In the genomic region with DNA sequence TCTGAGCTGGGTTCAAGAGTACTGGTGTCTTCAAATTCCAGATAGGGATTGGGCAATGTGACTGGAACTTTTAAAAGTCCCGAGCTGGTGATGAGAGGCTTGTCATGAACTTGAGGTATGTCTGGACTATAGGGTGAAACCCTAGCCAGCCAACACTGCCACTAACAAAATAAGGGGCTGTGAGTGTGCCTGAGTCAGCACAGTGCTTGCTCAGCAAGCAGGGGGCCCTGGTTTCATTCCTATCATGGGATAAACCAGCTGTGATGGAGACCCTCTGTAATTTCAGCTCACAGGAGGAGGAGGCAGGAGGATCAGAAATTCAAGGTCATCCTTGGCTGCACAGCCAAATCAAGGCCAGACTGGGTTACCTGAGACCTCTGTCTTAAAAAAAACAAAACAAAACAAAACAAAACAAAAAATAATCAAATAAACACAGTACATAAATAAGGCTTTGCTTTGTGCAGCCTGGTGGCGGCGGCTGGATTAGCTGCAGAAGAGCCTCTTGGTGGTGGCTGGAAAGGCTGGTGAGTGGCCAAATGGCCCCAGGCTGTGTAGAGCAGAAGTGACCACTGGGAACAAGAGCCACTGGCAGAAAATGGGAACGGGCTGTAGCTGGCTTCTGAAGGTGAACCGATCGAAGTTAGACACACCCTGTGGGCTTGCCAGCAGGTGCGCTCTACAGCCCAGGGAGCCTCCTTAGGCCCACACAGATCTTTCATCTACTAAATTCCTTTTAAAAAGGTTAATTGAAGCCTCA, we compare ENCODE assay signal across 14 mouse cellular contexts. TPM values are rescaled to one million over a fixed set of nuclear protein-coding genes. Genes with fewer than 3 reads are reported as not detected.
DNase-seq lines count a peak whose midpoint lies in the region; ATAC-seq and TF ChIP-seq lines count a peak whose summit lies in the region.
"Had no signal": no experiment of that assay in that cellular context is flagged by ENCODE, and none has a peak within 500 bp of the region (broad histone marks: within the 10 kb centered on the region; RNA-seq: fewer than 3 reads in every experiment).

No protein-coding gene starts in this region.

- no peak overlapping the region for H3K9ac ChIP-seq in lung, embryonic 14.5 days
- H3K9ac ChIP-seq: forebrain, embryonic 15.5 days; hindbrain, embryonic 15.5 days had no signal

- H3K36me3 ChIP-seq in heart, embryonic 10.5 days = 0 out of 2 replicates have a peak, but pooled peaks cover 2% of the 10 kb centered on the region
- no peaks in the 10 kb centered on the region for H3K36me3 ChIP-seq in lung, embryonic 14.5 days (ENCODE audit: insufficient read depth)
- no peaks in the 10 kb centered on the region for H3K36me3 ChIP-seq in embryonic facial prominence, embryonic 10.5 days (replicated peaks)
- H3K36me3 ChIP-seq: forebrain, embryonic 15.5 days; hindbrain, embryonic 15.5 days had no signal

- H3K4me3 ChIP-seq in heart, embryonic 10.5 days = peak overlapping the region; percentile 20; the same call in 1 of the 2 replicates
- H3K4me3 ChIP-seq in lung, embryonic 14.5 days (ENCODE audit: low read depth, low read length) = no peak overlapping the region
- H3K4me3 ChIP-seq in embryonic facial prominence, embryonic 10.5 days = peak overlapping the region; percentile 40
- H3K4me3 ChIP-seq: forebrain, embryonic 15.5 days; hindbrain, embryonic 15.5 days had no signal

- TF ChIP-seq CTCF in lung, embryonic 14.5 days (IDR thresholded peaks at IDR 0.05; ENCODE audit: low read depth) = no peak

- DNase-seq in heart, embryonic 10.5 days (ENCODE audit: low spot score) = no peak
- DNase-seq in heart, postnatal 36 days = no peak
- DNase-seq in lung, embryonic 14.5 days = no peak
- no peak for DNase-seq in lung, postnatal 10 days
- no peak for DNase-seq in embryonic facial prominence, embryonic 10.5 days (ENCODE audit: low spot score)
- peak; percentile 64 to 83 for DNase-seq in kidney, postnatal 25 days
- no peak for DNase-seq in frontal cortex, postnatal 14 days (ENCODE audit: low spot score in 2 of 2)
- no peak for DNase-seq in spleen, postnatal 10 days (ENCODE audit: low spot score in 2 of 2)
- DNase-seq: B cell, adult 2 months; cerebellum, postnatal 25 days had no signal

- H3K27me3 ChIP-seq in heart, embryonic 10.5 days (ENCODE audit: insufficient read depth, poor library complexity, severe bottlenecking) = peaks cover 4% of the 10 kb centered on the region; the same call in 1 of the 2 replicates
- H3K27me3 ChIP-seq in lung, embryonic 14.5 days (ENCODE audit: insufficient read depth, low read length) = no peaks in the 10 kb centered on the region
- peaks cover 12% of the 10 kb centered on the region for H3K27me3 ChIP-seq in embryonic facial prominence, embryonic 10.5 days (replicated peaks; ENCODE audit: low read depth, poor library complexity, severe bottlenecking)

- ATAC-seq in lung, embryonic 14.5 days (ENCODE audit: insufficient read depth) = peak; percentile 19; the same call in 1 of the 2 replicates
- ATAC-seq: forebrain, embryonic 15.5 days had no signal

- 70% methylated on average over 7 of the region's 7 CpGs for WGBS in heart, embryonic 10.5 days
- 78% methylated on average over 7 of the region's 7 CpGs for WGBS in lung, embryonic 14.5 days
- WGBS in embryonic facial prominence, embryonic 10.5 days = 65% methylated on average over 7 of the region's 7 CpGs

- H3K9me3 ChIP-seq in heart, embryonic 10.5 days = 0 out of 2 replicates have a peak, but pooled peaks cover 4% of the 10 kb centered on the region
- no peaks in the 10 kb centered on the region for H3K9me3 ChIP-seq in lung, embryonic 14.5 days (ENCODE audit: low read depth, low read length)
- H3K9me3 ChIP-seq in embryonic facial prominence, embryonic 10.5 days = peaks cover 9% of the 10 kb centered on the region; the same call in 1 of the 2 replicates
- H3K9me3 ChIP-seq: forebrain, embryonic 15.5 days; hindbrain, embryonic 15.5 days had no signal

- peak overlapping the region; percentile 88 for H3K27ac ChIP-seq in heart, embryonic 10.5 days
- H3K27ac ChIP-seq in lung, embryonic 14.5 days (ENCODE audit: low read depth) = no peak overlapping the region
- peak overlapping the region; percentile 85 for H3K27ac ChIP-seq in embryonic facial prominence, embryonic 10.5 days (replicated peaks)
- H3K27ac ChIP-seq: forebrain, embryonic 15.5 days; hindbrain, embryonic 15.5 days had no signal

- no peak overlapping the region for H3K4me2 ChIP-seq in lung, embryonic 14.5 days
- H3K4me2 ChIP-seq: forebrain, embryonic 15.5 days; hindbrain, embryonic 15.5 days had no signal

- peaks cover 38% of the 10 kb centered on the region for H3K4me1 ChIP-seq in heart, embryonic 10.5 days
- peaks cover 6% of the 10 kb centered on the region; the same call in 1 of the 2 replicates for H3K4me1 ChIP-seq in lung, embryonic 14.5 days (ENCODE audit: insufficient read depth)
- peaks cover 46% of the 10 kb centered on the region for H3K4me1 ChIP-seq in embryonic facial prominence, embryonic 10.5 days

- intact Hi-C loops in heart, postnatal 36 days (cut with DNase I) = no loop called here

RNA-seq across cellular contexts. Expression of gene Gprc5c, which starts 6.3 kb away (rescaled TPM):
- polyA plus RNA-seq in heart, embryonic 10.5 days (2016; fragmentation: Nextera tagmentation; extraction: Ambion mirVana) = 36.6 and 46.3 TPM in 2 replicates
- 10 to 100 TPM; 10.2 to 11.2 TPM for total RNA-seq in heart, postnatal 36 days (2021)
- 34.7 and 39.2 TPM in 2 replicates for polyA plus RNA-seq in lung, embryonic 14.5 days (2014; fragmentation: Nextera tagmentation; extraction: Ambion mirVana)
- 62.2 and 62.5 TPM in 2 replicates for polyA plus RNA-seq in embryonic facial prominence, embryonic 10.5 days (2016; fragmentation: Nextera tagmentation; extraction: Ambion mirVana)

RNA-seq across cellular contexts. Expression of gene Cd300a, which starts 45.2 kb away (rescaled TPM):
- polyA plus RNA-seq in heart, embryonic 10.5 days (2016; fragmentation: Nextera tagmentation; extraction: Ambion mirVana) = 0.46 and 0.62 TPM in 2 replicates
- 1 to 10 TPM; 1.6 to 1.8 TPM for total RNA-seq in heart, postnatal 36 days (2021)
- 0.75 and 1.7 TPM in 2 replicates for polyA plus RNA-seq in lung, embryonic 14.5 days (2014; fragmentation: Nextera tagmentation; extraction: Ambion mirVana)
- polyA plus RNA-seq in embryonic facial prominence, embryonic 10.5 days (2016; fragmentation: Nextera tagmentation; extraction: Ambion mirVana) = 1.1 and 1.8 TPM in 2 replicates

RNA-seq across cellular contexts. Expression of gene Gpr142, which starts 45.9 kb away (rescaled TPM):
- polyA plus RNA-seq in heart, embryonic 10.5 days (2016; fragmentation: Nextera tagmentation; extraction: Ambion mirVana) = not detected in 2 replicates
- total RNA-seq in heart, postnatal 36 days (2021) = not detected
- 0.28 TPM in 1 of 2 replicates, not detected in the other for polyA plus RNA-seq in lung, embryonic 14.5 days (2014; fragmentation: Nextera tagmentation; extraction: Ambion mirVana)
- polyA plus RNA-seq in embryonic facial prominence, embryonic 10.5 days (2016; fragmentation: Nextera tagmentation; extraction: Ambion mirVana) = 0.18 TPM in 1 of 2 replicates, not detected in the other
- total RNA-seq: layer of hippocampus, postnatal 10 days had no signal
- polyA plus RNA-seq: forebrain, embryonic 15.5 days; hindbrain, embryonic 15.5 days; liver, embryonic 16.5 days had no signal

RNA-seq across cellular contexts. Expression of gene Btbd17, which starts 48.9 kb away (rescaled TPM):
- polyA plus RNA-seq in heart, embryonic 10.5 days (2016; fragmentation: Nextera tagmentation; extraction: Ambion mirVana) = 0.21 and 0.34 TPM in 2 replicates
- not detected for total RNA-seq in heart, postnatal 36 days (2021)
- polyA plus RNA-seq in lung, embryonic 14.5 days (2014; fragmentation: Nextera tagmentation; extraction: Ambion mirVana) = 0.65 and 1.3 TPM in 2 replicates
- 10.0 and 17.0 TPM in 2 replicates for polyA plus RNA-seq in embryonic facial prominence, embryonic 10.5 days (2016; fragmentation: Nextera tagmentation; extraction: Ambion mirVana)
- polyA plus RNA-seq: liver, embryonic 16.5 days had no signal

Comparison
In these comparisons a context has a peak if more than half of its experiments do, and no peak if none do; other contexts are left out.
1. DNase-seq: peak in kidney, postnatal 25 days (2 of 2); none in heart, embryonic 10.5 days (single experiment), heart, postnatal 36 days (0 of 2), lung, embryonic 14.5 days (single experiment), lung, postnatal 10 days (single experiment), embryonic facial prominence, embryonic 10.5 days (single experiment), frontal cortex, postnatal 14 days (0 of 2) and spleen, postnatal 10 days (0 of 2).